ENCODE assay signal across 29 mouse cellular contexts in genomic region chr7:5017931-5018330, GRCm38 (mm10). TPM values are rescaled to one million over a fixed set of nuclear protein-coding genes. Genes with fewer than 3 reads are reported as not detected.
DNase-seq lines count a peak whose midpoint lies in the region; ATAC-seq and TF ChIP-seq lines count a peak whose summit lies in the region.
"Had no signal": no experiment of that assay in that cellular context is flagged by ENCODE, and none has a peak within 500 bp of the region (broad histone marks: within the 10 kb centered on the region; RNA-seq: fewer than 3 reads in every experiment).

No protein-coding gene starts in this region.

- TF ChIP-seq EP300 in lung, postnatal 0 days (IDR thresholded peaks at IDR 0.05): no peak

- no peaks in the 10 kb centered on the region for H3K9me3 ChIP-seq in heart, embryonic 11.5 days (replicated peaks; ENCODE audit: control insufficient read depth, low read length)
- H3K9me3 ChIP-seq in lung, postnatal 0 days (ENCODE audit: low read length): no peaks in the 10 kb centered on the region
- H3K9me3 ChIP-seq in ES-E14 (ENCODE audit: control insufficient read depth, insufficient read depth, low read depth, low read length): no peaks in the 10 kb centered on the region
- H3K9me3 ChIP-seq in embryonic facial prominence, embryonic 10.5 days: peaks cover 7% of the 10 kb centered on the region; the same call in 1 of the 2 replicates
- H3K9me3 ChIP-seq: heart, embryonic 13.5 days; hindbrain, embryonic 12.5 days; hindbrain, embryonic 15.5 days; intestine, embryonic 15.5 days had no signal

- H3K4me3 ChIP-seq in heart, embryonic 11.5 days (ENCODE audit: low read depth, low read length): no peak overlapping the region
- H3K4me3 ChIP-seq in lung, postnatal 0 days (ENCODE audit: low read depth, low read length): no peak overlapping the region
- H3K4me3 ChIP-seq in lung, adult 2 months (replicated peaks; ENCODE audit: extremely low read depth, low read depth, low read length): no peak overlapping the region
- peak overlapping the region; percentile 23 to 38; a peak in 3 of 4 replicates for H3K4me3 ChIP-seq in ES-E14 (ENCODE audit: insufficient read depth in 1 of 2, low read depth in 1 of 2, low read length in 2 of 2, poor library complexity in 1 of 2, severe bottlenecking in 1 of 2)
- H3K4me3 ChIP-seq in embryonic facial prominence, embryonic 10.5 days: no peak overlapping the region; the same call in 1 of the 2 replicates
- H3K4me3 ChIP-seq: gastrocnemius, adult 2 months; heart, embryonic 13.5 days; hindbrain, embryonic 12.5 days; hindbrain, embryonic 15.5 days; intestine, embryonic 15.5 days had no signal

- TF ChIP-seq CTCF in lung, postnatal 0 days (IDR thresholded peaks at IDR 0.05): no peak
- no peak for TF ChIP-seq CTCF in lung, adult 2 months (IDR thresholded peaks at IDR 0.05; ENCODE audit: insufficient read depth, low read length)

- no peak for ATAC-seq in heart, embryonic 11.5 days (replicated peaks; ENCODE audit: insufficient number of reproducible peaks, low FRiP score, low TSS enrichment)
- no peak for ATAC-seq in lung, postnatal 0 days
- ATAC-seq: CD4-positive, CD25-positive, alpha-beta regulatory T cell, adult 4 months; forebrain, embryonic 14.5 days; forebrain, postnatal 0 days; intestine, embryonic 15.5 days had no signal

- H3K4me1 ChIP-seq in heart, embryonic 11.5 days (ENCODE audit: control insufficient read depth, insufficient read depth, low read length): peaks cover 11% of the 10 kb centered on the region; the same call in 1 of the 2 replicates
- H3K4me1 ChIP-seq in lung, postnatal 0 days (ENCODE audit: insufficient read depth, low read depth, low read length): 0 out of 2 replicates have a peak, but pooled peaks cover 4% of the 10 kb centered on the region
- H3K4me1 ChIP-seq in lung, adult 2 months (ENCODE audit: control insufficient read depth, insufficient read depth, low read length): peaks cover 8% of the 10 kb centered on the region
- peaks cover 7 to 15% of the 10 kb centered on the region in 2 experiments; a peak in 3 of 4 replicates for H3K4me1 ChIP-seq in ES-E14 (ENCODE audit: control insufficient read depth in 2 of 2, insufficient read depth in 2 of 2, low read length in 2 of 2, poor library complexity in 1 of 2)
- H3K4me1 ChIP-seq in embryonic facial prominence, embryonic 10.5 days: peaks cover 33% of the 10 kb centered on the region

- no peak overlapping the region; the same call in 1 of the 2 replicates for H3K27ac ChIP-seq in heart, embryonic 11.5 days (ENCODE audit: low read depth, low read length)
- 0 out of 2 replicates have a peak overlapping the region, but pooled peaks have one; percentile 23 for H3K27ac ChIP-seq in lung, postnatal 0 days (ENCODE audit: low read length)
- H3K27ac ChIP-seq in ES-E14 (ENCODE audit: insufficient read depth, low read depth, low read length, poor library complexity, severe bottlenecking): no peak overlapping the region
- H3K27ac ChIP-seq in embryonic facial prominence, embryonic 10.5 days (replicated peaks): no peak overlapping the region
- H3K27ac ChIP-seq: hindbrain, embryonic 12.5 days; hindbrain, embryonic 15.5 days; intestine, embryonic 15.5 days had no signal

- WGBS in heart, embryonic 11.5 days (ENCODE audit: insufficient replicate concordance): 94% methylated on average over 20 of the region's 21 CpGs
- 96% methylated on average over 21 of the region's 21 CpGs for WGBS in lung, postnatal 0 days
- WGBS in lung, adult 2 months: 98% methylated on average over 21 of the region's 21 CpGs
- WGBS in embryonic facial prominence, embryonic 10.5 days: 95% methylated on average over 21 of the region's 21 CpGs

- TF ChIP-seq POLR2A in lung, adult 2 months (IDR thresholded peaks at IDR 0.05; ENCODE audit: borderline replicate concordance, extremely low read depth, low read depth, low read length): no peak

- in situ Hi-C loops in ES-E14 (cut with MboI; ENCODE audit: low sequenced_read_pairs in 2 of 2, unreplicated experiment in 2 of 2): no loop called here

- no peak overlapping the region for H3K4me2 ChIP-seq in heart, embryonic 11.5 days
- no peak overlapping the region for H3K4me2 ChIP-seq in lung, postnatal 0 days (replicated peaks; ENCODE audit: low read depth, low read length)
- H3K4me2 ChIP-seq: heart, embryonic 13.5 days; hindbrain, embryonic 12.5 days; hindbrain, embryonic 15.5 days; intestine, embryonic 15.5 days had no signal

- H3K36me3 ChIP-seq in heart, embryonic 11.5 days (ENCODE audit: control insufficient read depth, insufficient read depth, low read length): peaks cover 10% of the 10 kb centered on the region
- H3K36me3 ChIP-seq in lung, postnatal 0 days (ENCODE audit: insufficient read depth, low read length): no peaks in the 10 kb centered on the region
- H3K36me3 ChIP-seq in ES-E14 (ENCODE audit: control insufficient read depth, insufficient read depth, low read length, poor library complexity, severe bottlenecking): peaks cover 8% of the 10 kb centered on the region; the same call in 1 of the 2 replicates
- peaks cover 32% of the 10 kb centered on the region for H3K36me3 ChIP-seq in embryonic facial prominence, embryonic 10.5 days (replicated peaks)

- no peak overlapping the region for H3K9ac ChIP-seq in heart, embryonic 11.5 days (ENCODE audit: low read depth, low read length)
- no peak overlapping the region for H3K9ac ChIP-seq in lung, postnatal 0 days (replicated peaks; ENCODE audit: low read depth)
- peak overlapping the region; percentile 40 for H3K9ac ChIP-seq in ES-E14 (ENCODE audit: insufficient read depth, low read depth, low read length, poor library complexity, severe bottlenecking)
- H3K9ac ChIP-seq: forebrain, postnatal 0 days; heart, embryonic 13.5 days; hindbrain, embryonic 12.5 days; hindbrain, embryonic 15.5 days; intestine, embryonic 15.5 days had no signal

- H3K27me3 ChIP-seq in heart, embryonic 11.5 days (ENCODE audit: control insufficient read depth, insufficient read depth, low read length): no peaks in the 10 kb centered on the region
- no peaks in the 10 kb centered on the region for H3K27me3 ChIP-seq in lung, postnatal 0 days (replicated peaks; ENCODE audit: insufficient read depth, low read length)
- no peaks in the 10 kb centered on the region for H3K27me3 ChIP-seq in embryonic facial prominence, embryonic 10.5 days (replicated peaks; ENCODE audit: low read depth, poor library complexity, severe bottlenecking)
- H3K27me3 ChIP-seq: heart, embryonic 13.5 days; hindbrain, embryonic 12.5 days; hindbrain, embryonic 15.5 days; intestine, embryonic 15.5 days had no signal

- DNase-seq in heart, adult 11 months: peak; percentile 90
- no peak for DNase-seq in lung, postnatal 0 days (ENCODE audit: low spot score)
- DNase-seq in lung, adult 2 months: no peak
- no peak for DNase-seq in ES-E14 (ENCODE audit: low read depth, low spot score)
- DNase-seq in embryonic facial prominence, embryonic 10.5 days (ENCODE audit: low spot score): no peak
- no peak for DNase-seq in adrenal gland, adult 18-20 months (ENCODE audit: low spot score in 2 of 2)
- DNase-seq: adrenal gland, adult 8-10 months; adrenal gland, postnatal 36 days; embryo, embryonic 11 days; forebrain, postnatal 0 days; heart, adult 18-20 months; heart, postnatal 14 days; kidney, adult 18-20 months had no signal

TF ChIP-seq in ES-E14, 5 proteins besides CTCF, POLR2A, EP300 and RAD21 (continues in another document):
- TF ChIP-seq ZNF384 (IDR thresholded peaks at IDR 0.05; ENCODE audit: low read depth, low read length) (no peak), CHD2 (IDR thresholded peaks at IDR 0.05; ENCODE audit: low read depth, low read length) (no peak), MAFK (IDR thresholded peaks at IDR 0.05; ENCODE audit: insufficient read depth, low read depth, low read length) (no peak), ZC3H11A (IDR thresholded peaks at IDR 0.05; ENCODE audit: borderline replicate concordance, low read depth, low read length) (no peak)

RNA-seq across cellular contexts. Expression of gene Zfp865, which starts 2.2 kb away (rescaled TPM):
- 3.4 and 5.5 TPM in 2 replicates for polyA plus RNA-seq in heart, embryonic 11.5 days (2014; fragmentation: Nextera tagmentation; extraction: Ambion mirVana)
- 3.4 and 3.8 TPM in 2 replicates for polyA plus RNA-seq in lung, postnatal 0 days (2015; fragmentation: Nextera tagmentation; extraction: Ambion mirVana)
- polyA plus RNA-seq in lung, adult 2 months (2012; rRNA removed): 43.2 and 47.9 TPM in 2 replicates
- total RNA-seq in ES-E14 (2012; rRNA removed): 12.9 and 18.4 TPM in 2 replicates
- 6.1 and 6.6 TPM in 2 replicates for polyA plus RNA-seq in embryonic facial prominence, embryonic 10.5 days (2016; fragmentation: Nextera tagmentation; extraction: Ambion mirVana)
- 10 to 100 TPM; 24.4 to 24.5 TPM for total RNA-seq in adrenal gland, adult 18-20 months (2021)

RNA-seq across cellular contexts. Expression of gene Ccdc106, which starts 2.4 kb away (rescaled TPM):
- 1.5 and 2.9 TPM in 2 replicates for polyA plus RNA-seq in heart, embryonic 11.5 days (2014; fragmentation: Nextera tagmentation; extraction: Ambion mirVana)
- 0.42 and 1.2 TPM in 2 replicates for polyA plus RNA-seq in lung, postnatal 0 days (2015; fragmentation: Nextera tagmentation; extraction: Ambion mirVana)
- 0.90 and 0.97 TPM in 2 replicates for polyA plus RNA-seq in lung, adult 2 months (2012; rRNA removed)
- total RNA-seq in ES-E14 (2012; rRNA removed): 7.5 and 11.2 TPM in 2 replicates
- polyA plus RNA-seq in embryonic facial prominence, embryonic 10.5 days (2016; fragmentation: Nextera tagmentation; extraction: Ambion mirVana): 7.9 and 8.0 TPM in 2 replicates
- total RNA-seq in adrenal gland, adult 18-20 months (2021): 1 to 10 TPM; 1.5 to 2.6 TPM
- total RNA-seq: gastrocnemius, adult 2 months had no signal

RNA-seq across cellular contexts. Expression of gene Gm44973, which starts 2.6 kb away (rescaled TPM):
- 0.89 TPM in 1 of 2 replicates, not detected in the other for polyA plus RNA-seq in heart, embryonic 11.5 days (2014; fragmentation: Nextera tagmentation; extraction: Ambion mirVana)
- 2.1 and 4.4 TPM in 2 replicates for polyA plus RNA-seq in lung, postnatal 0 days (2015; fragmentation: Nextera tagmentation; extraction: Ambion mirVana)
- not detected in 2 replicates for polyA plus RNA-seq in lung, adult 2 months (2012; rRNA removed)
- total RNA-seq in ES-E14 (2012; rRNA removed): not detected in 2 replicates
- polyA plus RNA-seq in embryonic facial prominence, embryonic 10.5 days (2016; fragmentation: Nextera tagmentation; extraction: Ambion mirVana): 0.38 and 1.3 TPM in 2 replicates
- total RNA-seq in adrenal gland, adult 18-20 months (2021): not detected
- total RNA-seq: adrenal gland, postnatal 36 days; forebrain, postnatal 0 days; gastrocnemius, adult 2 months; gastrocnemius, postnatal 14 days; gastrocnemius, postnatal 4 days; heart, adult 18-20 months; heart, postnatal 14 days; heart, postnatal 4 days; MEL had no signal
- polyA plus RNA-seq: C2C12; cortical plate, adult 2 months; embryonic facial prominence, embryonic 11.5 days; frontal cortex, adult 2 months; heart, embryonic 13.5 days; hindbrain, embryonic 15.5 days had no signal

RNA-seq across cellular contexts. Expression of gene Fiz1, which starts 3.4 kb away (rescaled TPM):
- 25.5 and 25.9 TPM in 2 replicates for polyA plus RNA-seq in heart, embryonic 11.5 days (2014; fragmentation: Nextera tagmentation; extraction: Ambion mirVana)
- polyA plus RNA-seq in lung, postnatal 0 days (2015; fragmentation: Nextera tagmentation; extraction: Ambion mirVana): 20.5 and 20.8 TPM in 2 replicates
- polyA plus RNA-seq in lung, adult 2 months (2012; rRNA removed): 32.2 and 33.9 TPM in 2 replicates
- 45.9 and 47.4 TPM in 2 replicates for total RNA-seq in ES-E14 (2012; rRNA removed)
- 55.6 and 56.5 TPM in 2 replicates for polyA plus RNA-seq in embryonic facial prominence, embryonic 10.5 days (2016; fragmentation: Nextera tagmentation; extraction: Ambion mirVana)
- 10 to 100 TPM; 21.7 to 22.5 TPM for total RNA-seq in adrenal gland, adult 18-20 months (2021)

RNA-seq across cellular contexts. Expression of gene Zfp524, which starts 3.7 kb away (rescaled TPM):
- 10.2 and 11.0 TPM in 2 replicates for polyA plus RNA-seq in heart, embryonic 11.5 days (2014; fragmentation: Nextera tagmentation; extraction: Ambion mirVana)
- polyA plus RNA-seq in lung, postnatal 0 days (2015; fragmentation: Nextera tagmentation; extraction: Ambion mirVana): 22.4 and 24.6 TPM in 2 replicates
- polyA plus RNA-seq in lung, adult 2 months (2012; rRNA removed): 37.0 and 43.5 TPM in 2 replicates
- total RNA-seq in ES-E14 (2012; rRNA removed): 2.6 and 3.9 TPM in 2 replicates
- polyA plus RNA-seq in embryonic facial prominence, embryonic 10.5 days (2016; fragmentation: Nextera tagmentation; extraction: Ambion mirVana): 7.8 and 8.0 TPM in 2 replicates
- total RNA-seq in adrenal gland, adult 18-20 months (2021): 10 to 100 TPM; 10.2 to 11.5 TPM

Comparison
In these comparisons a context has a peak if more than half of its experiments do, and no peak if none do; other contexts are left out.
1. H3K4me3 ChIP-seq: peak in ES-E14 (2 of 2); none in heart, embryonic 11.5 days (single experiment), lung, postnatal 0 days (single experiment), lung, adult 2 months (single experiment) and embryonic facial prominence, embryonic 10.5 days (single experiment).